8 mouse cellular contexts compared by ENCODE assay signal in genomic region chr11:17952791-17953190, GRCm38 (mm10). TPM values are rescaled to one million over a fixed set of nuclear protein-coding genes. Genes with fewer than 3 reads are reported as not detected.
DNase-seq lines count a peak whose midpoint lies in the region; ATAC-seq and TF ChIP-seq lines count a peak whose summit lies in the region.

No protein-coding gene starts in this region.

- H3K4me1 ChIP-seq in lung, embryonic 14.5 days (ENCODE audit: insufficient read depth): no peaks in the 10 kb centered on the region

- peaks cover 22% of the 10 kb centered on the region for H3K36me3 ChIP-seq in lung, embryonic 14.5 days (ENCODE audit: insufficient read depth)
- no peaks in the 10 kb centered on the region for H3K36me3 ChIP-seq in splenic B cell, adult 2 months (ENCODE audit: control insufficient read depth, insufficient read depth, low read length, poor library complexity, severe bottlenecking)

- peak; percentile 44 for DNase-seq in lung, embryonic 14.5 days
- DNase-seq in lung, postnatal 36 days: no peak
- DNase-seq in embryo, embryonic 11.5 days (ENCODE audit: low read depth, low spot score): peak; percentile 0
- peak; percentile 11 for DNase-seq in large intestine, adult 2 months (ENCODE audit: low read depth, low spot score)
- DNase-seq in splenic B cell, adult 2 months (ENCODE audit: low read depth, low spot score): peak; percentile 19
- no peak for DNase-seq in right cerebral cortex, adult 2 months (ENCODE audit: low spot score in 2 of 2)
- no peak for DNase-seq in urinary bladder, adult 18-20 months (ENCODE audit: low spot score in 2 of 2)
- DNase-seq in right cerebral cortex, postnatal 14 days: no peak

- H3K9me3 ChIP-seq in lung, embryonic 14.5 days (ENCODE audit: low read depth, low read length): no peaks in the 10 kb centered on the region

- 0% methylated on average over 3 of the region's 3 CpGs for WGBS in lung, embryonic 14.5 days
- WGBS in large intestine, adult 2 months: 2% methylated on average over 3 of the region's 3 CpGs

- H3K9ac ChIP-seq in lung, embryonic 14.5 days: peak overlapping the region; percentile 98

- H3K4me3 ChIP-seq in lung, embryonic 14.5 days (ENCODE audit: low read depth, low read length): peak overlapping the region; percentile 98

- H3K27ac ChIP-seq in lung, embryonic 14.5 days (ENCODE audit: low read depth): peak overlapping the region; percentile 98

- peak overlapping the region; percentile 85 for H3K4me2 ChIP-seq in lung, embryonic 14.5 days

- TF ChIP-seq CTCF in lung, embryonic 14.5 days (IDR thresholded peaks at IDR 0.05; ENCODE audit: low read depth): no peak

- ATAC-seq in lung, embryonic 14.5 days (ENCODE audit: insufficient read depth): no peak

- no peaks in the 10 kb centered on the region for H3K27me3 ChIP-seq in lung, embryonic 14.5 days (ENCODE audit: insufficient read depth, low read length)
- no peaks in the 10 kb centered on the region for H3K27me3 ChIP-seq in splenic B cell, adult 2 months (ENCODE audit: control insufficient read depth, insufficient read depth, low read length, poor library complexity, severe bottlenecking)

RNA-seq across cellular contexts. Expression of gene Etaa1, which starts 0.9 kb away (rescaled TPM):
- 18.8 and 19.3 TPM in 2 replicates for polyA plus RNA-seq in lung, embryonic 14.5 days (2014; fragmentation: Nextera tagmentation; extraction: Ambion mirVana)
- polyA plus RNA-seq in large intestine, adult 2 months (2012; rRNA removed): 0.86 and 0.99 TPM in 2 replicates

Comparison
In these comparisons a context has a peak if more than half of its experiments do, and no peak if none do; other contexts are left out.
1. DNase-seq: peak in lung, embryonic 14.5 days (single experiment), embryo, embryonic 11.5 days (single experiment), large intestine, adult 2 months (single experiment) and splenic B cell, adult 2 months (single experiment); none in lung, postnatal 36 days (single experiment), right cerebral cortex, adult 2 months (0 of 2), urinary bladder, adult 18-20 months (0 of 2) and right cerebral cortex, postnatal 14 days (single experiment).